Mouse (Mus musculus) heart, embryonic 14.5 days (tissue): ENCODE measurements at regions not wholly inside any gene's neighbourhood (a gene's known extent, or its start where the extent isn't known, plus 50 kb on each side); places are given as distances from the start of the nearest gene placed in this dataset.

ENCODE experiments used
- ATAC-seq: fragments of 200-750 bp; cut with Nextera tagmentation; 2 replicates; pipeline ENCODE4 v1.8.0; 2017; ENCODE audit warnings: low read depth, moderate TSS enrichment; ENCODE audit not compliant: insufficient number of reproducible peaks, insufficient read depth, low FRiP score
- H3K27ac ChIP-seq, 2 experiments: fragments of 200-500 bp in 1 of 2; fragments of 300-500 bp in 1 of 2; sonication (generic) in 1 of 2; replicated peaks in 1 of 2; 2 replicates each; pipeline ENCODE4 v1.5.1; 2012 to 2014; ENCODE audit warnings: low read depth in 2 of 2, low read length in 2 of 2, control low read depth in 1 of 2, mild to moderate bottlenecking in 1 of 2, mixed read lengths in 1 of 2; ENCODE audit not compliant: control insufficient read depth in 1 of 2, insufficient read depth in 1 of 2
- H3K27me3 ChIP-seq: fragments of 300-500 bp; sonication (generic); 2 replicates; pipeline ENCODE4 v1.6.1; 2014; ENCODE audit warnings: mild to moderate bottlenecking, low read length, control low read depth; ENCODE audit not compliant: control insufficient read depth, insufficient read depth
- H3K36me3 ChIP-seq: fragments of 300-500 bp; sonication (generic); 2 replicates; pipeline ENCODE4 v1.6.1; 2014; ENCODE audit warnings: mild to moderate bottlenecking, control low read depth, low read length, mixed read lengths; ENCODE audit not compliant: control insufficient read depth, insufficient read depth
- H3K4me1 ChIP-seq, 2 experiments: fragments of 200-500 bp in 1 of 2; fragments of 300-500 bp in 1 of 2; sonication (generic) in 1 of 2; 2 replicates each; pipeline ENCODE4 v1.6.1; 2012 to 2014; ENCODE audit warnings: low read length in 2 of 2, control low read depth in 1 of 2, mixed read lengths in 1 of 2; ENCODE audit not compliant: control insufficient read depth in 2 of 2, insufficient read depth in 2 of 2
- H3K4me2 ChIP-seq: fragments of 300-500 bp; sonication (generic); 2 replicates; pipeline ENCODE4 v1.6.1; 2014; ENCODE audit warnings: mild to moderate bottlenecking, low read length
- H3K4me3 ChIP-seq, 2 experiments: fragments of 200-500 bp in 1 of 2; fragments of 300-500 bp in 1 of 2; sonication (generic) in 1 of 2; 2 replicates each; pipeline ENCODE4 v1.5.1; 2012 to 2014; ENCODE audit warnings: low read length in 2 of 2, mild to moderate bottlenecking in 2 of 2, control low read depth in 1 of 2, low read depth in 1 of 2, moderate library complexity in 1 of 2; ENCODE audit not compliant: control insufficient read depth in 1 of 2, insufficient read depth in 1 of 2
- H3K9ac ChIP-seq: fragments of 300-500 bp; sonication (generic); 2 replicates; pipeline ENCODE4 v1.6.1; 2014; ENCODE audit warnings: mild to moderate bottlenecking, low read length
- H3K9me3 ChIP-seq: fragments of 300-500 bp; sonication (generic); 2 replicates; pipeline ENCODE4 v1.6.1; 2016; ENCODE audit warnings: low read length, control low read depth; ENCODE audit not compliant: control insufficient read depth
- WGBS: fragments of 180-500 bp; shearing (Covaris S2); extraction: QIAGEN DNeasy Blood & Tissue Kit; methylation state at CpG from one replicate; pipeline ENCODE4 v1.1.7; 2014; 5-methylcytosine and 5-hydroxymethylcytosine counted together

DNA sequence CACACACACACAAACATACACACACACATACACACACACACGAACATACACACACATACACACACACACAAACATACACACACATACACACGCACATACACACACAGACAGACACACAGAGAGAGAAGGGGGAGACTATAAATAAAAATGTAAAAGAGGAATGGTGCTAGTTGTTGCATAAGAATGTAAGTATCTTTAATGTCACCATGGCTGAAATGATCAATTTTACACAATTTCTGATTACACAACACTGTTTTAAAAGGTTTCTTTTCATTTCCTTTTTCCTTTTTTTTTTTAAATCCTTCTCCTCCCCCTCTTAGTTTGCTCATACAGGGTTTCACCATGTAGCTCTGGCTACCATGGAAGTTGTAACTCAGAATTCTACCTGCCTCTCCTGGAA lies 125.9 kb upstream of the Atp6ap2 start:
- 58% methylated on average over 2 of the region's 2 CpGs for WGBS
- Histone ChIP-seq H3K27ac (no peak overlapping the region), H3K36me3 (no peaks in the 10 kb centered on the region), H3K27me3 (no peaks in the 10 kb centered on the region), H3K9ac (no peak overlapping the region), H3K4me1 (peaks cover 0 to 4% of the 10 kb centered on the region in 2 experiments; a peak in 2 of 4 replicates), H3K9me3 (no peaks in the 10 kb centered on the region), H3K4me2 (no peak overlapping the region), H3K4me3 (no peak overlapping the region)
- no peak for ATAC-seq

DNA sequence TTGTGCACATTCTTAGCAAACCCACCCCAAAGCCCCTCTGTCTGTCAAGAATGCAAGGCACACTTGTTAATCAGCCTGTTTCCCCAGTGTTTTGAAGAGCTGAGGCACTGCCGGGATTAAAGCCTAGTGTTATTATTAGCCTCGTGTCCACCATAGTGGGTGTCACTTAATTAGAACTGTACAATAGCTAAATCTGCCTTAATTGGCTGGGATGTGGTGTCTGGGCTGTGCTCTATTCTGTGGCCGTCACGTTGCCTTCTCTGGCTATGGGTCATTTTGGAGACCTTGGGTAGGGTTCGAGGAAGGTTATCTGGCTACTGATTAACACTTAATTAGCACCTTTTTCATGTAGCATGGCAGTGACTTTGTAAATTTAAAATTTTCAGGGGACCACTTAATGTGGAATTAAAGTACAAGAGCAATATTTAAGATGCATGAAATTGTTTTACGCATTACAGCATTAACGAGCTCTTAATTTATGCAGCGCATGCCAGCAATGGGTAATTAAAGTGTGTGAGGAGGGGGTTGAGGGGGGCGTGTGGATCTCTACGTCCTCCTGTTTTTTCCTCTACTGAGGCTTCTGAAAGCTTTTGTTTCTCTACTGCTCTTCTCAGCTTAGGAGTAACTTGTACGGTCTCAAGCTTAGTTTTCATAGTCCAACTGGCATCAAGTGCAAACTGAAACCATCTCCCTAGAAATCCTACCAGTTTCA lies 124.5 kb upstream of the Atp6ap2 start:
- no peak for ATAC-seq
- Histone ChIP-seq H3K9ac (no peak overlapping the region), H3K4me3 (no peak overlapping the region), H3K4me1 (peaks cover 0 to 7% of the 10 kb centered on the region in 2 experiments; a peak in 3 of 4 replicates), H3K27ac (no peak overlapping the region), H3K27me3 (no peaks in the 10 kb centered on the region), H3K36me3 (no peaks in the 10 kb centered on the region), H3K9me3 (no peaks in the 10 kb centered on the region), H3K4me2 (no peak overlapping the region)
- WGBS, result 63% methylated on average over 11 of the region's 11 CpGs

DNA sequence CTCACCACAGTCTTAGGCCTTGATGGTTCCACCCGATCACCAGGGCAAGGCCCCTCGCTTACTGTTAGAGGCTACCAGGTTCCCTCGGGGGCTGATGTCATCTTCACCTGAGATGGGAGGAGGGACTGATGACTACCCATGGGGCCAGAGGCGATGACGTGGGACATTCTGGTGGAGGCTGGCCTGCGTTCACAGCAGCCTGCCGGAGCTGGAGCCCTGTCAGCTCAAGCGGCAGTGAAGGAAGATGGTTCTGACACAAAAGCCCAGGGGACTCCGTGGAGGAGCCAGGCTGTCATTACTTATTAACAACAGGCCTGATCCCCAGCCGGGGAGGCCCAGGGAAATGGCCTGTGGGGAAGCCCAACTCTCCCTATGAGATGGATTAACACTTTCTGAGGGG lies 121.3 kb upstream of the Atp6ap2 start:
- ATAC-seq, result no peak
- H3K27me3 ChIP-seq, result no peaks in the 10 kb centered on the region
- peaks cover 0 to 7% of the 10 kb centered on the region in 2 experiments; a peak in 3 of 4 replicates for H3K4me1 ChIP-seq
- no peaks in the 10 kb centered on the region for H3K9me3 ChIP-seq
- H3K4me2 ChIP-seq, result no peak overlapping the region
- H3K9ac ChIP-seq, result no peak overlapping the region
- WGBS, result 37% methylated on average over 10 of the region's 10 CpGs
- no peak overlapping the region for H3K4me3 ChIP-seq
- no peak overlapping the region for H3K27ac ChIP-seq
- no peaks in the 10 kb centered on the region for H3K36me3 ChIP-seq

DNA sequence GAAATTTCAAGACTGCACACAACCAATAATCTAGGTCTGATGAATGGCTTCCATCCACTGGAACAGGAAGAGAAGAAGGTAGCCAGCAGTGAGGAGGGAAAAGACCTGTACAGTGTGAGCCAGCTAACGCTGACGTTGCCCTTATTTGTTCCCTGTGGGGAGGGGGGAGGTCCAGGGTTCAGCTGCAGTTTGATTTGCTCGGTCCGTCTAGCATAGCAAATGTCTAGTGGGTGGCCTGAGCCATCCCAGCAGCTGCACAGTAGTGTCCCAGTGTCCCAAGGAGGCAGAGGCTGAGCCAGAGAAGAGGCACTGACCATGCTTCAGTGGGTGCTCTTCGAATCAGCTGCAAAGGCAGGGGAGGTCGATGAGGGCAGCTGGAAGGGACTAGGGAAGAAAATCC lies 120.7 kb upstream of the Atp6ap2 start:
- 35% methylated on average over 6 of the region's 6 CpGs for WGBS
- H3K4me2 ChIP-seq, result no peak overlapping the region
- H3K9me3 ChIP-seq, result no peaks in the 10 kb centered on the region
- no peak overlapping the region for H3K4me3 ChIP-seq
- H3K27ac ChIP-seq, result no peak overlapping the region
- ATAC-seq, result no peak
- peaks cover 0 to 7% of the 10 kb centered on the region in 2 experiments; a peak in 3 of 4 replicates for H3K4me1 ChIP-seq
- H3K9ac ChIP-seq, result no peak overlapping the region
- H3K27me3 ChIP-seq, result no peaks in the 10 kb centered on the region
- no peaks in the 10 kb centered on the region for H3K36me3 ChIP-seq

DNA sequence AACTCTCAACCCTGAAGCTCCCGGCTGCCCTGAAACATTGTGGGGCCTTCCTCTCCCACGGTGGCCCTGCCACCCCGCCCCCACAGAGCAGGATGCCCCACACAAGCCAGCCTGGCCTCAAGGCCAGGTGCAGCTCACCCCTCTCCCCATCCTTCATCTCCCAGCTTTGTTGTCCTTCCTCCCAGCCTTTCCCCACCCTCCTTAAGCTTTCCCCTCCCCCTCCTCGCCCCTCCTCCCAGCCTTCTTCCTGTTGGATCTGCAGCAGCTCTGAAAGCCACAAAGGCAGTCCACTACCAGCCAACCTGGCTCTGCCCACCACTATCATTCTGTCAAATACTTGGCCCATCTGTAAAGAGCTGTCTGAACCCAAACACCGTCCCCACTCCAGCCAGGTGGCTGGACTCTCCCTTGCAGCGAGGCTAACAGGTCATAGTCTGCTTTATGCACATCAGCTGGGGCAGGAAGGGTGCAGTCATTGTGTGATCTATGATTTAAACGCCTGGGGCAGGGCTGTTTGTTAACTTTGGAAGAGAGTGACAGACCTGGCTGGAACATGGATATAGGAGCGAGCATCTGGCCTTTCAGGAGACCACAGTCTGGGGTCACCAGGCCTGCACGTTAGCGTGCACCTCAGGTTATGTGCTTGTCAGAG lies 119.9 kb upstream of the Atp6ap2 start:
- no peaks in the 10 kb centered on the region for H3K27me3 ChIP-seq
- H3K36me3 ChIP-seq, result no peaks in the 10 kb centered on the region
- WGBS, result 53% methylated on average over 10 of the region's 10 CpGs
- H3K4me1 ChIP-seq, result peaks cover 0 to 7% of the 10 kb centered on the region in 2 experiments; a peak in 3 of 4 replicates
- no peak overlapping the region for H3K4me3 ChIP-seq
- ATAC-seq, result no peak
- H3K4me2 ChIP-seq, result no peak overlapping the region
- H3K9me3 ChIP-seq, result no peaks in the 10 kb centered on the region
- H3K9ac ChIP-seq, result no peak overlapping the region
- no peak overlapping the region; a peak in 1 of 4 replicates for H3K27ac ChIP-seq

DNA sequence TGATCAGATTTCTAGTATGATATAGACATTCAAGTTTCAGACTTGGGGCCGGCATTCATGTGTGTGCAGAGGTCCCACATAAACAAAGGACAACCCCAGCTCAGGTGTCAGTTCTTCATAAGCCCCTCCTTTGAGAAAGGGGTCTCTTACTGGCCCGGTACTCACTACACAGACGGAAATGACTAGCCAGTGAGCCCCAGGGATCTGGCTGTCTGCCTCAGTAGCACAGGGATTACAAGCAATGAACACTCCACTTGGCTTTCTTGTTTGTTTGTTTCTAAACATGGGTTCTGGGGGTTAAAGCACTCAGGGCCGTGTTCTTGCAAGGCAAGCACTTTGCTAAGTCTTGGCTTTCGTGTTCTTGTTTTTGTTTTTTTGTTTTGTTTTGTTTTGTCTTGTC lies 115.3 kb upstream of the Atp6ap2 start:
- Histone ChIP-seq H3K27me3 (no peaks in the 10 kb centered on the region), H3K4me2 (no peak overlapping the region), H3K9ac (no peak overlapping the region), H3K9me3 (no peaks in the 10 kb centered on the region), H3K4me3 (no peak overlapping the region), H3K27ac (no peak overlapping the region), H3K4me1 (peaks cover 0 to 1% of the 10 kb centered on the region in 2 experiments; a peak in 2 of 4 replicates), H3K36me3 (no peaks in the 10 kb centered on the region)
- no peak for ATAC-seq
- WGBS, result 73% methylated on average over 5 of the region's 5 CpGs

DNA sequence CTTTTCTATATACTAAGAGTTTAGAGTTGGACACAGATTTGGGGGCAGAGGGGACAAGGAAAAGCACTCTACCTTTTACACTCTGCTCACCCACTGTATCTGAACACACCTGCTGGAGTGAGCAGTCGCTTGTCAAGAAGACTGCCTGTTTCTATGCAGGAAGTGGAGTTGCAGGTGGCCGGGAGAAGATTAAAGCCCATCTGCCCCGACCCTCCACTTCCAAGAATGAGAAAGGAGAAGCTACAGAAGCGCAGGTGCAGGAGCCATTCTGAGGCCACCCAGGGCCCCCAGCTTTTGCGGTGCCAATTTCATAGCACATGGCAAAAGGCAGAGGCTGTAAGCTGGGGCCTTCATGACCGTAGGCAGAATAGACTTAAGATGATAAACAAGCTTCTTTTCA lies 108.4 kb upstream of the Atp6ap2 start:
- no peak for ATAC-seq
- no peaks in the 10 kb centered on the region for H3K27me3 ChIP-seq
- H3K36me3 ChIP-seq, result no peaks in the 10 kb centered on the region
- H3K9ac ChIP-seq, result no peak overlapping the region
- H3K4me3 ChIP-seq, result no peak overlapping the region
- 72% methylated on average over 6 of the region's 6 CpGs for WGBS
- no peaks in the 10 kb centered on the region for H3K4me1 ChIP-seq
- no peaks in the 10 kb centered on the region for H3K9me3 ChIP-seq
- no peak overlapping the region for H3K27ac ChIP-seq
- no peak overlapping the region for H3K4me2 ChIP-seq
